Mouse (Mus musculus): ENCODE data around the gene Rnf217. TPM values are rescaled to one million over a fixed set of nuclear protein-coding genes. Genes with fewer than 3 reads are reported as not detected.
A peak's percentile ranks its signal among the peaks of the same experiment; 100 is the strongest.

The Rnf217 gene
- total RNA-seq, 4 experiments from 2014 or later, result 8.5 to 9.4 (median 9.1) TPM

- no peak for DNase-seq
Observed at GRCm38 (mm10) chr10:31551850-31552249, 57.1 kb downstream of the Rnf217 start.

- DNase-seq, result no peak
Observed at GRCm38 (mm10) chr10:31551362-31551761, 57.6 kb downstream of the Rnf217 start.

- no peak for DNase-seq
Observed at GRCm38 (mm10) chr10:31547156-31547555, 61.8 kb downstream of the Rnf217 start.

- no peak for DNase-seq
Observed at GRCm38 (mm10) chr10:31544149-31544942, 64.6 kb downstream of the Rnf217 start.

GRCm38 (mm10) chr10:31540518-31540917 is 68.5 kb downstream of the Rnf217 start:
- DNase-seq, result no peak

GRCm38 (mm10) chr10:31539351-31539750 is 69.6 kb downstream of the Rnf217 start:
- DNase-seq, result no peak

- no peak for DNase-seq
Observed at GRCm38 (mm10) chr10:31538721-31539120, 70.3 kb downstream of the Rnf217 start.

- no peak for DNase-seq
Observed at GRCm38 (mm10) chr10:31538243-31538642, 70.7 kb downstream of the Rnf217 start.

GRCm38 (mm10) chr10:31537213-31537612 is 71.8 kb downstream of the Rnf217 start:
- no peak for DNase-seq

- no peak for DNase-seq
Observed at GRCm38 (mm10) chr10:31535046-31535445, 73.9 kb downstream of the Rnf217 start.

- no peak for DNase-seq
Observed at GRCm38 (mm10) chr10:31533270-31533826, 75.6 kb downstream of the Rnf217 start.

GRCm38 (mm10) chr10:31532782-31533181 is 76.2 kb downstream of the Rnf217 start:
- no peak for DNase-seq

- DNase-seq, result no peak
Observed at GRCm38 (mm10) chr10:31528297-31528984, 80.5 kb downstream of the Rnf217 start.

GRCm38 (mm10) chr10:31525705-31526104 is 83.3 kb downstream of the Rnf217 start:
- DNase-seq, result no peak

- DNase-seq, result peak; percentile 23
Observed at GRCm38 (mm10) chr10:31519420-31519819, 89.6 kb downstream of the Rnf217 start.

GRCm38 (mm10) chr10:31518210-31518609 is 90.8 kb downstream of the Rnf217 start:
- DNase-seq, result no peak

GRCm38 (mm10) chr10:31517192-31517591 is 91.8 kb downstream of the Rnf217 start:
- DNase-seq, result no peak

- DNase-seq, result no peak
Observed at GRCm38 (mm10) chr10:31515897-31516296, 93.1 kb downstream of the Rnf217 start.

- no peak for DNase-seq
Observed at GRCm38 (mm10) chr10:31504134-31504551, 104.8 kb downstream of the Rnf217 start.

GRCm38 (mm10) chr10:31503542-31504133 is 105.3 kb downstream of the Rnf217 start:
- DNase-seq, result no peak

GRCm38 (mm10) chr10:31501644-31502043 is 107.3 kb downstream of the Rnf217 start:
- DNase-seq, result no peak

- DNase-seq, result no peak
Observed at GRCm38 (mm10) chr10:31496931-31497330, 112.1 kb downstream of the Rnf217 start.

- no peak for DNase-seq
Observed at GRCm38 (mm10) chr10:31495826-31496225, 113.2 kb downstream of the Rnf217 start.

Measured in adrenal gland, adult 8-10 months (tissue).